Mouse (Mus musculus): ENCODE data around the gene Lrrc17. TPM values are rescaled to one million over a fixed set of nuclear protein-coding genes. Genes with fewer than 3 reads are reported as not detected.

The Lrrc17 gene
- polyA plus RNA-seq (2014; fragmentation: Nextera tagmentation; extraction: Ambion mirVana): 66.1 and 70.1 TPM in 2 replicates

- Histone ChIP-seq H3K27ac (ENCODE audit: low read length) (peak within 1 kb of the TSS; percentile 95), H3K4me2 (replicated peaks; ENCODE audit: low read depth, low read length) (peak within 1 kb of the TSS; percentile 49), H3K9ac (replicated peaks; ENCODE audit: low read depth, low read length) (peak within 1 kb of the TSS; percentile 21; the same call in 1 of the 2 replicates), H3K36me3 (ENCODE audit: control insufficient read depth, insufficient read depth, low read length) (no peaks in the 10 kb centered on the region), H3K9me3 (ENCODE audit: control insufficient read depth, low read depth, low read length) (no peaks in the 10 kb centered on the region), H3K27me3 (ENCODE audit: control insufficient read depth, insufficient read depth, low read length) (no peaks in the 10 kb centered on the region), H3K4me3 (ENCODE audit: low read depth, low read length) (peak within 1 kb of the TSS; percentile 36), H3K4me1 (ENCODE audit: control insufficient read depth, insufficient read depth, low read length) (peaks cover 13% of the 10 kb centered on the region)
- 24% methylated on average over 17 of the region's 17 CpGs for WGBS
- ATAC-seq (ENCODE audit: insufficient number of reproducible peaks, insufficient read depth, low FRiP score, low read depth): peak; percentile 90
These were observed at the start of gene Lrrc17 for GRCm38 (mm10) chr5:21543409-21544201. Gene Lrrc17, plus strand, starts transcription at chr5:21543559.

- no peaks in the 10 kb centered on the region for H3K9me3 ChIP-seq (ENCODE audit: control insufficient read depth, low read depth, low read length)
- H3K9ac ChIP-seq (replicated peaks; ENCODE audit: low read depth, low read length): no peak overlapping the region
- ATAC-seq (ENCODE audit: insufficient number of reproducible peaks, insufficient read depth, low FRiP score, low read depth): no peak
- H3K27me3 ChIP-seq (ENCODE audit: control insufficient read depth, insufficient read depth, low read length): no peaks in the 10 kb centered on the region
- no peaks in the 10 kb centered on the region for H3K36me3 ChIP-seq (ENCODE audit: control insufficient read depth, insufficient read depth, low read length)
- H3K4me3 ChIP-seq (ENCODE audit: low read depth, low read length): no peak overlapping the region
- no peak overlapping the region for H3K4me2 ChIP-seq (replicated peaks; ENCODE audit: low read depth, low read length)
- peaks cover 2% of the 10 kb centered on the region; the same call in 1 of the 2 replicates for H3K4me1 ChIP-seq (ENCODE audit: control insufficient read depth, insufficient read depth, low read length)
- 52% methylated on average over 3 of the region's 3 CpGs for WGBS
- no peak overlapping the region for H3K27ac ChIP-seq (ENCODE audit: low read length)
These were observed 48.6 kb upstream of the Lrrc17 start for GRCm38 (mm10) chr5:21494781-21495180.

DNA sequence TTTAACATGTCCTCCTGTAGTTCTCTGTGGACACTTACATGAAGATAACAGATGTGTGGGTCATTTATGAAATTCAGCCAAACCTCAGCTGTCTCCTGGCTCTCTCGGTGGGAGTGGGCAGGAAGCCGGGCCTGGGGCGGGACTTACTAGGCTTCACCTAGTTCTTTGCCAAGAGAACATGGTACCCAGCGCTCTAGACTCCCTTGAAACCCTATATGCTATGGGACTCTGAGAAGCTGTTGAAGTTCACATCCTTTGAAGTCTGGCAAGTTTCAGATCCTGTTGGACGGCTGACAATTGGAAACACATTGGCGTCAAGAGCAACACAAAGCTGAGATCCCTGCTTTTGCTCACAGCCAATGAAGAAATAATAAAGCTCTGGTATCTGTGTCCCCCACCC is 47.0 kb upstream of the Lrrc17 start:
- Histone ChIP-seq H3K9me3 (ENCODE audit: control insufficient read depth, low read depth, low read length) (no peaks in the 10 kb centered on the region), H3K36me3 (ENCODE audit: control insufficient read depth, insufficient read depth, low read length) (no peaks in the 10 kb centered on the region), H3K4me2 (replicated peaks; ENCODE audit: low read depth, low read length) (no peak overlapping the region), H3K27me3 (ENCODE audit: control insufficient read depth, insufficient read depth, low read length) (no peaks in the 10 kb centered on the region), H3K27ac (ENCODE audit: low read length) (no peak overlapping the region), H3K9ac (replicated peaks; ENCODE audit: low read depth, low read length) (no peak overlapping the region), H3K4me1 (ENCODE audit: control insufficient read depth, insufficient read depth, low read length) (peaks cover 9% of the 10 kb centered on the region; the same call in 1 of the 2 replicates), H3K4me3 (ENCODE audit: low read depth, low read length) (no peak overlapping the region)
- no peak for ATAC-seq (ENCODE audit: insufficient number of reproducible peaks, insufficient read depth, low FRiP score, low read depth)
- WGBS: 62% methylated on average over 6 of the region's 6 CpGs

GRCm38 (mm10) chr5:21496881-21497280 is 46.5 kb upstream of the Lrrc17 start:
- Histone ChIP-seq H3K36me3 (ENCODE audit: control insufficient read depth, insufficient read depth, low read length) (no peaks in the 10 kb centered on the region), H3K4me2 (replicated peaks; ENCODE audit: low read depth, low read length) (no peak overlapping the region), H3K27me3 (ENCODE audit: control insufficient read depth, insufficient read depth, low read length) (no peaks in the 10 kb centered on the region), H3K27ac (ENCODE audit: low read length) (no peak overlapping the region), H3K4me1 (ENCODE audit: control insufficient read depth, insufficient read depth, low read length) (peaks cover 12% of the 10 kb centered on the region; the same call in 1 of the 2 replicates), H3K9ac (replicated peaks; ENCODE audit: low read depth, low read length) (no peak overlapping the region), H3K9me3 (ENCODE audit: control insufficient read depth, low read depth, low read length) (no peaks in the 10 kb centered on the region), H3K4me3 (ENCODE audit: low read depth, low read length) (no peak overlapping the region)
- no peak for ATAC-seq (ENCODE audit: insufficient number of reproducible peaks, insufficient read depth, low FRiP score, low read depth)
- WGBS: 72% methylated on average over 3 of the region's 3 CpGs

- Histone ChIP-seq H3K36me3 (ENCODE audit: control insufficient read depth, insufficient read depth, low read length) (no peaks in the 10 kb centered on the region), H3K27ac (ENCODE audit: low read length) (peak overlapping the region; percentile 64; the same call in 1 of the 2 replicates), H3K4me3 (ENCODE audit: low read depth, low read length) (no peak overlapping the region), H3K9me3 (ENCODE audit: control insufficient read depth, low read depth, low read length) (no peaks in the 10 kb centered on the region), H3K4me1 (ENCODE audit: control insufficient read depth, insufficient read depth, low read length) (peaks cover 12% of the 10 kb centered on the region; the same call in 1 of the 2 replicates), H3K9ac (replicated peaks; ENCODE audit: low read depth, low read length) (no peak overlapping the region), H3K27me3 (ENCODE audit: control insufficient read depth, insufficient read depth, low read length) (no peaks in the 10 kb centered on the region), H3K4me2 (replicated peaks; ENCODE audit: low read depth, low read length) (no peak overlapping the region)
- ATAC-seq (ENCODE audit: insufficient number of reproducible peaks, insufficient read depth, low FRiP score, low read depth): no peak
- WGBS: 84% methylated on average over 2 of the region's 2 CpGs
These were observed 44.9 kb upstream of the Lrrc17 start for GRCm38 (mm10) chr5:21498490-21498889.

GRCm38 (mm10) chr5:21498925-21499324 is 44.4 kb upstream of the Lrrc17 start:
- Histone ChIP-seq H3K4me1 (ENCODE audit: control insufficient read depth, insufficient read depth, low read length) (peaks cover 12% of the 10 kb centered on the region; the same call in 1 of the 2 replicates), H3K4me3 (ENCODE audit: low read depth, low read length) (no peak overlapping the region), H3K36me3 (ENCODE audit: control insufficient read depth, insufficient read depth, low read length) (no peaks in the 10 kb centered on the region), H3K27ac (ENCODE audit: low read length) (peak overlapping the region; percentile 64; the same call in 1 of the 2 replicates), H3K4me2 (replicated peaks; ENCODE audit: low read depth, low read length) (no peak overlapping the region), H3K9me3 (ENCODE audit: control insufficient read depth, low read depth, low read length) (no peaks in the 10 kb centered on the region), H3K27me3 (ENCODE audit: control insufficient read depth, insufficient read depth, low read length) (no peaks in the 10 kb centered on the region), H3K9ac (replicated peaks; ENCODE audit: low read depth, low read length) (no peak overlapping the region)
- 77% methylated on average over 11 of the region's 11 CpGs for WGBS
- no peak for ATAC-seq (ENCODE audit: insufficient number of reproducible peaks, insufficient read depth, low FRiP score, low read depth)

DNA sequence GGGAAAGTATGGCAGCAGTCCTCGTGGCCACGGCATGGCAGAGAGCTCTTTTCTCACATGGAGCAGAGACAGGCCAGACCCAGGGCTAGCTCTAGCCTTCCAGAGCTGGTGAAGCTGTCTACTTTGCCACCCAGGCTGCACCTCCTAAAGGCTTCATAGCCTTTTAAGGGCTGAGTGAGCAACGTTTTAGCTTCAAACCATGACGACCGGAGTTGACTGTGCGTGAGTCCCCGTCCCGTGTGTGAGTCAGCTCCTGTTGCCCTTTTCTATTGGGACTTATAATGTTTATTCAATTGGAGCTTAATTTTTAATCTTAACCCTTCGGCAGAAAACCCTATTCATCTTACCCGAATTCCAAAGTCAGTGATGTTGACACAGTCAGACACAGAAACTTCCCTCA is 43.2 kb upstream of the Lrrc17 start:
- Histone ChIP-seq H3K4me3 (ENCODE audit: low read depth, low read length) (no peak overlapping the region), H3K9ac (replicated peaks; ENCODE audit: low read depth, low read length) (no peak overlapping the region), H3K27ac (ENCODE audit: low read length) (no peak overlapping the region), H3K9me3 (ENCODE audit: control insufficient read depth, low read depth, low read length) (no peaks in the 10 kb centered on the region), H3K4me2 (replicated peaks; ENCODE audit: low read depth, low read length) (no peak overlapping the region), H3K4me1 (ENCODE audit: control insufficient read depth, insufficient read depth, low read length) (peaks cover 12% of the 10 kb centered on the region; the same call in 1 of the 2 replicates), H3K36me3 (ENCODE audit: control insufficient read depth, insufficient read depth, low read length) (no peaks in the 10 kb centered on the region), H3K27me3 (ENCODE audit: control insufficient read depth, insufficient read depth, low read length) (no peaks in the 10 kb centered on the region)
- ATAC-seq (ENCODE audit: insufficient number of reproducible peaks, insufficient read depth, low FRiP score, low read depth): no peak
- 36% methylated on average over 10 of the region's 10 CpGs for WGBS

- Histone ChIP-seq H3K4me3 (ENCODE audit: low read depth, low read length) (no peak overlapping the region), H3K9me3 (ENCODE audit: control insufficient read depth, low read depth, low read length) (no peaks in the 10 kb centered on the region), H3K9ac (replicated peaks; ENCODE audit: low read depth, low read length) (no peak overlapping the region), H3K36me3 (ENCODE audit: control insufficient read depth, insufficient read depth, low read length) (no peaks in the 10 kb centered on the region), H3K27ac (ENCODE audit: low read length) (no peak overlapping the region; the same call in 1 of the 2 replicates), H3K27me3 (ENCODE audit: control insufficient read depth, insufficient read depth, low read length) (no peaks in the 10 kb centered on the region), H3K4me2 (replicated peaks; ENCODE audit: low read depth, low read length) (no peak overlapping the region), H3K4me1 (ENCODE audit: control insufficient read depth, insufficient read depth, low read length) (peaks cover 12% of the 10 kb centered on the region; the same call in 1 of the 2 replicates)
- 57% methylated on average over 2 of the region's 2 CpGs for WGBS
- no peak for ATAC-seq (ENCODE audit: insufficient number of reproducible peaks, insufficient read depth, low FRiP score, low read depth)
These were observed 42.4 kb upstream of the Lrrc17 start for GRCm38 (mm10) chr5:21500941-21501340.

Measured in stomach, embryonic 14.5 days (tissue).